Mouse (Mus musculus): ENCODE data around the gene Nedd1. TPM values are rescaled to one million over a fixed set of nuclear protein-coding genes. Genes with fewer than 3 reads are reported as not detected.

The Nedd1 gene
- polyA plus RNA-seq, 1 experiment from 2014 or later: 45.5 TPM

GRCm38 (mm10) chr10:92653266-92653665, 69.0 kb downstream of the Nedd1 start:
- ATAC-seq (replicated peaks; ENCODE audit: low FRiP score) (no peak), DNase-seq (ENCODE audit: low spot score) (no peak)
- no peaks in the 10 kb centered on the region for H3K9me3 ChIP-seq (ENCODE audit: control insufficient read depth, low read length)
- H3K27ac ChIP-seq (ENCODE audit: low read depth, low read length): no peak overlapping the region
- no peak overlapping the region for H3K4me2 ChIP-seq
- H3K36me3 ChIP-seq (ENCODE audit: control insufficient read depth, insufficient read depth, low read length): no peaks in the 10 kb centered on the region
- H3K27me3 ChIP-seq (replicated peaks; ENCODE audit: control insufficient read depth, insufficient read depth, low read length): no peaks in the 10 kb centered on the region
- H3K9ac ChIP-seq (ENCODE audit: low read depth, low read length): no peak overlapping the region
- H3K4me1 ChIP-seq (replicated peaks; ENCODE audit: control insufficient read depth, insufficient read depth, low read length): no peaks in the 10 kb centered on the region
- 84% methylated on average over 4 of the region's 4 CpGs for WGBS
- no peak overlapping the region for H3K4me3 ChIP-seq (ENCODE audit: low read depth, low read length)

GRCm38 (mm10) chr10:92652399-92652920, 69.8 kb downstream of the Nedd1 start:
- no peak overlapping the region for H3K4me3 ChIP-seq (ENCODE audit: low read depth, low read length)
- H3K4me1 ChIP-seq (replicated peaks; ENCODE audit: control insufficient read depth, insufficient read depth, low read length): no peaks in the 10 kb centered on the region
- ATAC-seq (replicated peaks; ENCODE audit: low FRiP score) (no peak), DNase-seq (ENCODE audit: low spot score) (no peak)
- no peak overlapping the region for H3K9ac ChIP-seq (ENCODE audit: low read depth, low read length)
- H3K27ac ChIP-seq (ENCODE audit: low read depth, low read length): no peak overlapping the region
- H3K36me3 ChIP-seq (ENCODE audit: control insufficient read depth, insufficient read depth, low read length): no peaks in the 10 kb centered on the region
- H3K4me2 ChIP-seq: no peak overlapping the region
- H3K9me3 ChIP-seq (ENCODE audit: control insufficient read depth, low read length): no peaks in the 10 kb centered on the region
- WGBS: 36% methylated on average over 3 of the region's 3 CpGs
- no peaks in the 10 kb centered on the region for H3K27me3 ChIP-seq (replicated peaks; ENCODE audit: control insufficient read depth, insufficient read depth, low read length)

- no peak for ATAC-seq (replicated peaks; ENCODE audit: low FRiP score)
- H3K4me1 ChIP-seq (replicated peaks; ENCODE audit: control insufficient read depth, insufficient read depth, low read length): no peaks in the 10 kb centered on the region
- H3K36me3 ChIP-seq (ENCODE audit: control insufficient read depth, insufficient read depth, low read length): no peaks in the 10 kb centered on the region
- no peak overlapping the region for H3K27ac ChIP-seq (ENCODE audit: low read depth, low read length)
- no peak overlapping the region for H3K9ac ChIP-seq (ENCODE audit: low read depth, low read length)
- no peaks in the 10 kb centered on the region for H3K27me3 ChIP-seq (replicated peaks; ENCODE audit: control insufficient read depth, insufficient read depth, low read length)
- no peak overlapping the region for H3K4me2 ChIP-seq
- no peaks in the 10 kb centered on the region for H3K9me3 ChIP-seq (ENCODE audit: control insufficient read depth, low read length)
- H3K4me3 ChIP-seq (ENCODE audit: low read depth, low read length): no peak overlapping the region
- DNase-seq (ENCODE audit: low spot score): no peak
- 93% methylated on average over 3 of the region's 3 CpGs for WGBS
These were observed 71.0 kb downstream of the Nedd1 start for GRCm38 (mm10) chr10:92651266-92651665.

GRCm38 (mm10) chr10:92649096-92649495, 73.1 kb downstream of the Nedd1 start:
- Histone ChIP-seq H3K27me3 (replicated peaks; ENCODE audit: control insufficient read depth, insufficient read depth, low read length) (no peaks in the 10 kb centered on the region), H3K4me1 (replicated peaks; ENCODE audit: control insufficient read depth, insufficient read depth, low read length) (no peaks in the 10 kb centered on the region), H3K36me3 (ENCODE audit: control insufficient read depth, insufficient read depth, low read length) (no peaks in the 10 kb centered on the region), H3K9ac (ENCODE audit: low read depth, low read length) (no peak overlapping the region), H3K9me3 (ENCODE audit: control insufficient read depth, low read length) (no peaks in the 10 kb centered on the region), H3K4me3 (ENCODE audit: low read depth, low read length) (no peak overlapping the region), H3K27ac (ENCODE audit: low read depth, low read length) (no peak overlapping the region), H3K4me2 (no peak overlapping the region)
- ATAC-seq (replicated peaks; ENCODE audit: low FRiP score): no peak
- 73% methylated on average over 8 of the region's 8 CpGs for WGBS
- DNase-seq (ENCODE audit: low spot score): no peak

- ATAC-seq (replicated peaks; ENCODE audit: low FRiP score) (no peak), DNase-seq (ENCODE audit: low spot score) (no peak)
- H3K9me3 ChIP-seq (ENCODE audit: control insufficient read depth, low read length): no peaks in the 10 kb centered on the region
- H3K4me1 ChIP-seq (replicated peaks; ENCODE audit: control insufficient read depth, insufficient read depth, low read length): no peaks in the 10 kb centered on the region
- H3K4me2 ChIP-seq: no peak overlapping the region
- H3K4me3 ChIP-seq (ENCODE audit: low read depth, low read length): no peak overlapping the region
- H3K9ac ChIP-seq (ENCODE audit: low read depth, low read length): no peak overlapping the region
- no peak overlapping the region for H3K27ac ChIP-seq (ENCODE audit: low read depth, low read length)
- no peaks in the 10 kb centered on the region for H3K36me3 ChIP-seq (ENCODE audit: control insufficient read depth, insufficient read depth, low read length)
- 68% methylated on average over 2 of the region's 2 CpGs for WGBS
- H3K27me3 ChIP-seq (replicated peaks; ENCODE audit: control insufficient read depth, insufficient read depth, low read length): no peaks in the 10 kb centered on the region
These were observed 74.5 kb downstream of the Nedd1 start for GRCm38 (mm10) chr10:92647691-92648090.

- no peak for DNase-seq (ENCODE audit: low spot score)
- WGBS: 81% methylated on average over 8 of the region's 8 CpGs
- Histone ChIP-seq H3K36me3 (ENCODE audit: control insufficient read depth, insufficient read depth, low read length) (no peaks in the 10 kb centered on the region), H3K9ac (ENCODE audit: low read depth, low read length) (no peak overlapping the region), H3K27ac (ENCODE audit: low read depth, low read length) (no peak overlapping the region), H3K4me1 (replicated peaks; ENCODE audit: control insufficient read depth, insufficient read depth, low read length) (no peaks in the 10 kb centered on the region), H3K9me3 (ENCODE audit: control insufficient read depth, low read length) (no peaks in the 10 kb centered on the region), H3K4me3 (ENCODE audit: low read depth, low read length) (no peak overlapping the region), H3K27me3 (replicated peaks; ENCODE audit: control insufficient read depth, insufficient read depth, low read length) (no peaks in the 10 kb centered on the region), H3K4me2 (no peak overlapping the region)
- no peak for ATAC-seq (replicated peaks; ENCODE audit: low FRiP score)
These were observed 78.2 kb downstream of the Nedd1 start for GRCm38 (mm10) chr10:92643995-92644394.

- Histone ChIP-seq H3K4me3 (ENCODE audit: low read depth, low read length) (no peak overlapping the region), H3K4me1 (replicated peaks; ENCODE audit: control insufficient read depth, insufficient read depth, low read length) (no peaks in the 10 kb centered on the region), H3K27me3 (replicated peaks; ENCODE audit: control insufficient read depth, insufficient read depth, low read length) (no peaks in the 10 kb centered on the region), H3K4me2 (no peak overlapping the region), H3K9ac (ENCODE audit: low read depth, low read length) (no peak overlapping the region), H3K27ac (ENCODE audit: low read depth, low read length) (no peak overlapping the region), H3K9me3 (ENCODE audit: control insufficient read depth, low read length) (no peaks in the 10 kb centered on the region), H3K36me3 (ENCODE audit: control insufficient read depth, insufficient read depth, low read length) (no peaks in the 10 kb centered on the region)
- DNase-seq (ENCODE audit: low spot score) (no peak), ATAC-seq (replicated peaks; ENCODE audit: low FRiP score) (no peak)
These were observed 81.2 kb downstream of the Nedd1 start for GRCm38 (mm10) chr10:92641032-92641431.
